Mouse (Mus musculus) CH12.LX (cell line): ENCODE results near the gene Borcs6. TPM values are rescaled to one million over a fixed set of nuclear protein-coding genes. Genes with fewer than 3 reads are reported as not detected.

Source experiments
- DNase-seq: peaks from one replicate; pipeline ENCODE4 v3.0.0-alpha.2; 2013; ENCODE audit errors: extremely low read depth
- H3K27ac ChIP-seq: 2 replicates; pipeline ENCODE4 v1.5.1; 2012; ENCODE audit warnings: low read depth, mild to moderate bottlenecking, control low read depth, moderate library complexity; ENCODE audit not compliant: insufficient read depth
- H3K27me3 ChIP-seq: replicated peaks from 2 replicates; pipeline ENCODE3; 2012; ENCODE audit warnings: inconsistent platforms
- H3K36me3 ChIP-seq, 2 experiments: replicated peaks in 1 of 2; 2 replicates each; pipeline versions ENCODE3 to v1.6.1; 2012; ENCODE audit warnings: inconsistent platforms in 1 of 2, low read length in 1 of 2, mild to moderate bottlenecking in 1 of 2, mixed read lengths in 1 of 2, moderate library complexity in 1 of 2; ENCODE audit not compliant: control insufficient read depth in 1 of 2, insufficient read depth in 1 of 2
- H3K4me1 ChIP-seq, 2 experiments: 2 replicates each; pipeline ENCODE4 v1.6.1; 2012; ENCODE audit warnings: inconsistent platforms in 1 of 2, moderate library complexity in 1 of 2; ENCODE audit not compliant: insufficient read depth in 2 of 2, control insufficient read depth in 1 of 2
- H3K4me2 ChIP-seq: 2 replicates; pipeline ENCODE4 v1.6.1; 2012; ENCODE audit warnings: low read depth, mild to moderate bottlenecking, control low read depth; ENCODE audit not compliant: poor library complexity, insufficient read depth, severe bottlenecking
- H3K4me3 ChIP-seq, 3 experiments: fragments of 150-350 bp in 1 of 3; sonication (generic) in 1 of 3; replicated peaks in 1 of 3; 2 replicates each; pipeline versions ENCODE3 to v1.5.1; 2011 to 2012; ENCODE audit warnings: low read depth in 2 of 3, low read length in 2 of 3, mild to moderate bottlenecking in 2 of 3, moderate library complexity in 2 of 3, control low read depth in 1 of 3, improper control_type of control experiment in 1 of 3, inconsistent platforms in 1 of 3, mixed read lengths in 1 of 3; ENCODE audit not compliant: poor library complexity in 1 of 3
- H3K79me2 ChIP-seq: replicated peaks from 2 replicates; pipeline ENCODE4 v1.6.1; 2012; ENCODE audit warnings: mild to moderate bottlenecking, moderate library complexity; ENCODE audit not compliant: control insufficient read depth, poor library complexity, insufficient read depth, severe bottlenecking; ENCODE audit errors: extremely low read depth
- H3K9ac ChIP-seq: 2 replicates; pipeline ENCODE4 v1.6.1; 2012; ENCODE audit warnings: low read depth, mild to moderate bottlenecking, control low read depth, moderate library complexity; ENCODE audit not compliant: insufficient read depth
- H3K9me3 ChIP-seq: replicated peaks from 2 replicates; pipeline ENCODE3; 2012; ENCODE audit warnings: low read length, inconsistent platforms, mixed read lengths
- E2F4 ChIP-seq: IDR thresholded peaks from 2 replicates; pipeline ENCODE4 v1.6.1; 2011; ENCODE audit warnings: low read depth, low read length, improper control_type of control experiment; ENCODE audit not compliant: insufficient replicate concordance
- ELF1 ChIP-seq: IDR thresholded peaks from 2 replicates; pipeline ENCODE4 v1.6.1; 2014; ENCODE audit warnings: low read depth, mild to moderate bottlenecking, inconsistent platforms, low read length, improper control_type of control experiment
- EP300 ChIP-seq: IDR thresholded peaks from 2 replicates; pipeline ENCODE4 v1.6.1; 2011; ENCODE audit warnings: low read length, improper control_type of control experiment
- JUN ChIP-seq: IDR thresholded peaks from 2 replicates; pipeline ENCODE4 v1.6.1; 2011; ENCODE audit warnings: low read depth, mild to moderate bottlenecking, low read length, improper control_type of control experiment, moderate library complexity; ENCODE audit not compliant: insufficient read depth
- MAX ChIP-seq: IDR thresholded peaks from 2 replicates; pipeline ENCODE4 v1.6.1; 2011; ENCODE audit warnings: low read length, improper control_type of control experiment
- MAZ ChIP-seq: IDR thresholded peaks from 2 replicates; pipeline ENCODE4 v1.6.1; 2012; ENCODE audit warnings: low read depth, mild to moderate bottlenecking, inconsistent platforms, low read length, improper control_type of control experiment, moderate library complexity
- MEF2A ChIP-seq: IDR thresholded peaks from 2 replicates; pipeline ENCODE4 v1.6.1; 2014; ENCODE audit warnings: low read depth, mild to moderate bottlenecking, inconsistent platforms, low read length, improper control_type of control experiment, borderline replicate concordance
- MXI1 ChIP-seq: IDR thresholded peaks from 2 replicates; pipeline ENCODE4 v1.6.1; 2011; ENCODE audit warnings: mild to moderate bottlenecking, low read depth, low read length, improper control_type of control experiment
- PAX5 ChIP-seq: IDR thresholded peaks from 2 replicates; pipeline ENCODE4 v1.6.1; 2012; ENCODE audit warnings: low read length, inconsistent platforms, mixed read lengths
- POLR2AphosphoS2 ChIP-seq: IDR thresholded peaks from 2 replicates; pipeline ENCODE4 v1.6.1; 2011; ENCODE audit warnings: low read depth, low read length, improper control_type of control experiment
- SMC3 ChIP-seq: IDR thresholded peaks from 2 replicates; pipeline ENCODE4 v1.6.1; 2011; ENCODE audit warnings: low read depth, low read length, improper control_type of control experiment
- USF1 ChIP-seq: IDR thresholded peaks from 2 replicates; pipeline ENCODE4 v1.6.1; 2014; ENCODE audit warnings: low read depth, mild to moderate bottlenecking, inconsistent platforms, low read length, improper control_type of control experiment
- ZNF384 ChIP-seq: IDR thresholded peaks from 2 replicates; pipeline ENCODE4 v1.6.1; 2012; ENCODE audit warnings: low read depth, low read length, improper control_type of control experiment, inconsistent platforms
- dilution Hi-C: fragments of 300-500 bp; cut with MboI; formaldehyde crosslinking; loops from 2 replicates; pipeline ENCODE4 v1.14.3; 2020; ENCODE audit warnings: low sequenced_read_pairs; ENCODE audit not compliant: extremely low pct_unique_long_range_greater_than_20kb, extremely low pct_ligation_motif_present
- in situ Hi-C: fragments of 300-500 bp; cut with MboI; formaldehyde crosslinking; loops from 3 replicates; pipeline ENCODE4 v1.14.3; 2019; ENCODE audit warnings: low sequenced_read_pairs, low pct_ligation_motif_present, low pct_unique_long_range_greater_than_20kb, mixed read lengths
- polyA plus RNA-seq: library from polyadenylated mRNA; unstranded; fragments of >175 nt; gene quantifications from 2 replicates; pipeline ENCODE4 v1.2.1, GENCODE M21; 2012; ENCODE audit warnings: low read depth; ENCODE audit not compliant: insufficient read length
- total RNA-seq, 2 experiments: library from RNA; depleted of rRNA; stranded (reverse); fragments of 300-350 nt in 1 of 2; fragments of >200 nt in 1 of 2; gene quantifications; 2 replicates each; pipeline ENCODE4 v1.2.3; 2012 to 2014

Gene Borcs6
- total and polyA plus RNA-seq, 3 experiments, result 5.4 to 11.1 (median 7.3) TPM

DNA sequence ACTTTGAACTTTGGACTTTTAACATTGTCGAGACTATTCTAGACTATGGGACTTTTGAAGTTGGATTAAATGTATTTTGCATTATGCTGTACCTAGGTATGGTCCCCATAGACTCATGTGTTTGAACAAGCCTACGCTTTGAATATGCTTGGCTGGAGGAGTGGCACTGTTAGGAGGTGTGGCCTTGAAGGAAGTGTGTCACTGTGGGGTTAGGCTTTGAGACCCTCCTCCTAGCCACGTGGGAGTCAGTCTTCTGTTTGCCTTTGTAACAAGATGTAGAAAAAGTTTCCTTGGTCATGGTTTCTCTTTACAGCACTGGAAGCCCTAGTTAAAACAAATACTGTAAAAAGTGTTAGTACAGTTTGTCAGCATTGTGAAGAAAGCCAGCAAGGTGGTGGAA lies 5.7 kb upstream of the Borcs6 start:
- no peak overlapping the region for H3K9ac ChIP-seq
- no peak overlapping the region for H3K4me2 ChIP-seq
- dilution Hi-C loops, result no loop called here
- H3K36me3 ChIP-seq, result peaks cover 27 to 63% of the 10 kb centered on the region in 2 experiments
- in situ Hi-C loops, result no loop called here
- TF ChIP-seq MAX (0 out of 2 replicates have a peak, but pooled peaks have one; percentile 15), ELF1 (no peak), JUN (no peak), PAX5 (no peak), MAZ (no peak), USF1 (no peak), MEF2A (no peak), SMC3 (no peak), POLR2AphosphoS2 (no peak), MXI1 (0 out of 2 replicates have a peak, but pooled peaks have one; percentile 29), EP300 (no peak), E2F4 (no peak)
- H3K27ac ChIP-seq, result no peak overlapping the region
- no peak for DNase-seq
- H3K9me3 ChIP-seq, result no peaks in the 10 kb centered on the region
- H3K4me1 ChIP-seq, result peaks cover 4 to 54% of the 10 kb centered on the region in 2 experiments
- H3K27me3 ChIP-seq, result no peaks in the 10 kb centered on the region
- no peak overlapping the region for H3K4me3 ChIP-seq
- peaks cover 22% of the 10 kb centered on the region for H3K79me2 ChIP-seq

DNA sequence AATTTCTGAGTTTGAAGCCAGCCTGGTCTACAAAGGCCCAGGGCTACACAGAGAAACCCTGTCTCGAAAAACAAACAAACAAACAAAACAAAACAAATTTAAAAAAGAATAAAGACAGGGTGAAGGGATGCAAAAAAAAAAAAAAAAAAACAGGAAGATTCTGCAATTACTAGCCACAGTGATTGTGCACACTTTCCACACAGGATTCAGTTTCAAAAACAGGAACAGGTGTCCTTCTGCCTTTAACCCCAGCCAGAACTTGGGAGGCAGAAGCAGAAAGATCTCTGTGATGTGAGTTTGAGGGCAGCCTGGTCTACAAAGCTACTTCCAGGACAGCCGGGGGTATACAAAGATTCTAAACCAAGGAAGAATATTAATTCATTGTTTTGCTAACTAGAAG lies 1.3 kb upstream of the Borcs6 start:
- peaks cover 2 to 21% of the 10 kb centered on the region in 2 experiments for H3K36me3 ChIP-seq
- DNase-seq, result no peak
- no peak overlapping the region for H3K27ac ChIP-seq
- in situ Hi-C loops (no loop called here), dilution Hi-C loops (no loop called here)
- no peaks in the 10 kb centered on the region for H3K9me3 ChIP-seq
- no peaks in the 10 kb centered on the region; the same call in none of the 2 replicates for H3K79me2 ChIP-seq
- peak overlapping the region; percentile 96 for H3K4me2 ChIP-seq
- H3K4me3 ChIP-seq, result peak overlapping the region; percentile 71 to 87 (median 79)
- peaks cover 3% of the 10 kb centered on the region for H3K27me3 ChIP-seq
- H3K9ac ChIP-seq, result peak overlapping the region; percentile 92
- H3K4me1 ChIP-seq, result peaks cover 0 to 36% of the 10 kb centered on the region in 2 experiments; a peak in 2 of 4 replicates
- TF ChIP-seq ZNF384 (peak; percentile 45; the same call in 1 of the 2 replicates), POLR2AphosphoS2 (no peak)
- TF ChIP-seq, all 38 proteins: peak for 1
